Mouse (Mus musculus) right cerebral cortex, postnatal 25 days (tissue): ENCODE measurements at regions not wholly inside any gene's neighbourhood (a gene's known extent, or its start where the extent isn't known, plus 50 kb on each side); places are given as distances from the start of the nearest gene placed in this dataset.
A peak's percentile ranks its signal among the peaks of the same experiment; 100 is the strongest.

Experiments used
- DNase-seq: peaks from one replicate; pipeline ENCODE4 v3.0.0; 2022

- no peak for DNase-seq
Measured at GRCm38 (mm10) chr4:66622650-66623394, 204.6 kb upstream of the Tlr4 start.

- no peak for DNase-seq
Measured at GRCm38 (mm10) chr4:66618811-66619440, 208.5 kb upstream of the Tlr4 start.

GRCm38 (mm10) chr4:66617743-66618736, 209.3 kb upstream of the Tlr4 start:
- no peak for DNase-seq

GRCm38 (mm10) chr4:66617101-66617500, 210.3 kb upstream of the Tlr4 start:
- DNase-seq = no peak

GRCm38 (mm10) chr4:66604849-66605248, 200.4 kb upstream of the Astn2 start:
- DNase-seq = no peak

- no peak for DNase-seq
Measured at GRCm38 (mm10) chr4:66598737-66599136, 194.3 kb upstream of the Astn2 start.

- no peak for DNase-seq
Measured at GRCm38 (mm10) chr4:66586647-66587046, 182.2 kb upstream of the Astn2 start.

- DNase-seq = no peak
Measured at GRCm38 (mm10) chr4:66586166-66586565, 181.8 kb upstream of the Astn2 start.

GRCm38 (mm10) chr4:66556936-66557335, 152.5 kb upstream of the Astn2 start:
- no peak for DNase-seq

- no peak for DNase-seq
Measured at GRCm38 (mm10) chr4:66550306-66551104, 146.1 kb upstream of the Astn2 start.

- no peak for DNase-seq
Measured at GRCm38 (mm10) chr4:66542833-66543436, 138.5 kb upstream of the Astn2 start.

- DNase-seq = no peak
Measured at GRCm38 (mm10) chr4:66524456-66524855, 120.0 kb upstream of the Astn2 start.

GRCm38 (mm10) chr4:66523886-66524245, 119.5 kb upstream of the Astn2 start:
- no peak for DNase-seq

GRCm38 (mm10) chr4:66523238-66523885, 119.0 kb upstream of the Astn2 start:
- DNase-seq = peak; percentile 39

GRCm38 (mm10) chr4:66522097-66522809, 117.8 kb upstream of the Astn2 start:
- no peak for DNase-seq

GRCm38 (mm10) chr4:66520796-66521195, 116.4 kb upstream of the Astn2 start:
- DNase-seq = no peak

- DNase-seq = no peak
Measured at GRCm38 (mm10) chr4:66515815-66516214, 111.4 kb upstream of the Astn2 start.

- no peak for DNase-seq
Measured at GRCm38 (mm10) chr4:66483496-66483895, 79.1 kb upstream of the Astn2 start.

GRCm38 (mm10) chr4:66482495-66483291, 78.3 kb upstream of the Astn2 start:
- DNase-seq = peak; percentile 52
